Mouse (Mus musculus): ENCODE measurements around the gene Slc12a4. TPM values are rescaled to one million over a fixed set of nuclear protein-coding genes. Genes with fewer than 3 reads are reported as not detected.
"Not testable (repeated sequence)": the region's sequence is repeated elsewhere in the genome, so short reads cannot be mapped to it uniquely, and the experiment has no call there.

Slc12a4 gene
- polyA plus RNA-seq, 1 experiment from 2014 or later: 36.2 TPM

DNA sequence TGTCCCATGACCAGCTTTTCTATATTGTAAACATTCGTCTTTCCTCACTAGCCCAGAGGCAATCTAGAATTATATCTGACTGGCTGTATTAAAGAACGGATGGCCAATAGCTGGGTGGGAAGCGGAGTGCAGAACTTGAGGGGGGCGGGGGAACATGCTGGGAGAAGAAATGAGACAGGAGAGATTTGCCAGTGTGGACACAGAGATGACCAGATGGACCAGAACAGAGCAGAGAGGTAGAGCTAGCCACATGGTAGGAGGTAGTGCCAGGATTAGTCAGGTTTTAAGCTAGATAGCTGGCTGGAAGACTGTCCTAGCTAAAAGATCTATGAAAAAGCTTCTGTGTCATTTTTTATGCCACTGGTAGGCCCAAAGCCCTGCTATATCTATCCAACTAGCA is 36.0 kb upstream of the Slc12a4 start:
- no peak for ATAC-seq (ENCODE audit: low FRiP score, low TSS enrichment)
- Histone ChIP-seq H3K27ac (ENCODE audit: low read length) (no peak overlapping the region), H3K27me3 (ENCODE audit: insufficient read depth, low read length) (no peaks in the 10 kb centered on the region), H3K9me3 (ENCODE audit: low read length) (no peaks in the 10 kb centered on the region), H3K4me2 (replicated peaks; ENCODE audit: low read depth, low read length) (no peak overlapping the region), H3K36me3 (ENCODE audit: insufficient read depth, low read length) (no peaks in the 10 kb centered on the region), H3K4me3 (ENCODE audit: low read length) (no peak overlapping the region), H3K4me1 (ENCODE audit: insufficient read depth, low read length) (no peaks in the 10 kb centered on the region), H3K9ac (replicated peaks; ENCODE audit: low read length) (no peak overlapping the region)
- 80% methylated on average over 4 of the region's 4 CpGs for WGBS

DNA sequence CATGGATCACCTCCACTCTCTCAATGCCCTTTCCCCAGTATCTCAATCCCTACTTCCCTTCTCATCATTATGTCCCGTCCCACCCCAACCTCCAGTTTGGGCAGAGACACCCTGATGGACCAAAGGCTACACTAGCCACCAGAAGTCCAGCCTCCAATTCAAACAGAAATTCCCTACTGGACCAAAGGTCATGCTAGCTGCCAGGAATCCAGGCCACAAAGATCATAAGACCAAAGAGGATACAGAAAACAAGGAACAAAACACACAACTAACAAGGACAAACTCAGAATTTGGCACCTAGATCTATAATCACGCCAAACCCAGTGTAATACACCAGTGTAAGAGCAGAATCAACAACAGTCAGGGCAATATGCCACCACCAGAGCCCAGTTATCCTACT is 33.1 kb upstream of the Slc12a4 start:
- Histone ChIP-seq H3K4me2 (replicated peaks; ENCODE audit: low read depth, low read length) (no peak overlapping the region), H3K27me3 (ENCODE audit: insufficient read depth, low read length) (no peaks in the 10 kb centered on the region), H3K36me3 (ENCODE audit: insufficient read depth, low read length) (no peaks in the 10 kb centered on the region), H3K9ac (replicated peaks; ENCODE audit: low read length) (no peak overlapping the region), H3K9me3 (ENCODE audit: low read length) (no peaks in the 10 kb centered on the region), H3K4me1 (ENCODE audit: insufficient read depth, low read length) (no peaks in the 10 kb centered on the region), H3K27ac (ENCODE audit: low read length) (no peak overlapping the region), H3K4me3 (ENCODE audit: low read length) (no peak overlapping the region)
- no peak for ATAC-seq (ENCODE audit: low FRiP score, low TSS enrichment)
- WGBS: 88% methylated on average over 2 of the region's 2 CpGs

DNA sequence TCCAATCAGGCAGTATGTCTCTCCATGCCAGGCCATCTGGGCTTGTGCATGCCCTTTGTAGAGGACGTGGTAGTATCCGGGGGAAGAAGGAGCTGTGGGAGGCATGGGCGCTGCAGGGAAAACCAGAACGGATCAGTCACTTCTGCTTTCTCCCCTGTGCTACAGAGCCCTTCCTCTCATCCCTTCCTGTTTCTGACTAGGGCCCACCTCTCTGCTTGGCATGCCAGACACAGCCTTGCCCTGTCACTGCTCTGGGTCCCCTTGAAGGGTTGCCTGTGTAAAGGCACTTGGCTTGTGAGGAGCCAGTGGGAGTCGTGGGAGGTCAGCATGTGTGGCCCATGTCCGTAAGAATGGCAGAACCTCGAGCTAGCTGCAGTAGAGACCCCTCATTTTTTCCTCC is 30.5 kb upstream of the Slc12a4 start:
- H3K36me3 ChIP-seq (ENCODE audit: insufficient read depth, low read length): no peaks in the 10 kb centered on the region
- no peak for ATAC-seq (ENCODE audit: low FRiP score, low TSS enrichment)
- WGBS: 68% methylated on average over 7 of the region's 7 CpGs
- H3K4me3 ChIP-seq (ENCODE audit: low read length): no peak overlapping the region
- no peak overlapping the region for H3K4me2 ChIP-seq (replicated peaks; ENCODE audit: low read depth, low read length)
- H3K27ac ChIP-seq (ENCODE audit: low read length): no peak overlapping the region
- H3K27me3 ChIP-seq (ENCODE audit: insufficient read depth, low read length): no peaks in the 10 kb centered on the region
- no peaks in the 10 kb centered on the region for H3K9me3 ChIP-seq (ENCODE audit: low read length)
- no peaks in the 10 kb centered on the region for H3K4me1 ChIP-seq (ENCODE audit: insufficient read depth, low read length)
- H3K9ac ChIP-seq (replicated peaks; ENCODE audit: low read length): no peak overlapping the region

DNA sequence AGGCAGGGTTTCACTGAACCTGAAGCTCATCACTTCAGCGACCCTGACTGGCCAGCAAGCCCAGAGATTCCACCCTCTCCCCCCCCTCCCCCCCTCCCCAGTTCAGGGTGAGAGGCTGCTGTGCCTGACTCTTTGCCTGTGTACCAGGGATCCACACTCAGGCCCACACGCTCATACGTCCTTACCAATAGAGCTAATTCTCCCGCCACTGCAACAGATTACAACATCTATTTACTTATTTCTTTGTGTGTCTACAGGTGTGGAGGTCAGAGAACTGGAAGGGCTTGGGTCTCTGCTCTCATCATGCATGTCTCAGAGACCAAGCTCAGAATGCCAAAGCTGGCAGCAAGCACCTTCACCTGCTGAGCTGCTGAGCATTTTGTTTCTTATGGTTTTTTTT is 27.3 kb upstream of the Slc12a4 start:
- ATAC-seq (ENCODE audit: low FRiP score, low TSS enrichment): no peak
- Histone ChIP-seq H3K36me3 (ENCODE audit: insufficient read depth, low read length) (no peaks in the 10 kb centered on the region), H3K4me2 (replicated peaks; ENCODE audit: low read depth, low read length) (no peak overlapping the region), H3K27ac (ENCODE audit: low read length) (no peak overlapping the region), H3K9me3 (ENCODE audit: low read length) (no peaks in the 10 kb centered on the region), H3K27me3 (ENCODE audit: insufficient read depth, low read length) (no peaks in the 10 kb centered on the region), H3K9ac (replicated peaks; ENCODE audit: low read length) (no peak overlapping the region), H3K4me1 (ENCODE audit: insufficient read depth, low read length) (0 out of 2 replicates have a peak, but pooled peaks cover 2% of the 10 kb centered on the region), H3K4me3 (ENCODE audit: low read length) (no peak overlapping the region)
- WGBS: 69% methylated on average over 4 of the region's 4 CpGs

DNA sequence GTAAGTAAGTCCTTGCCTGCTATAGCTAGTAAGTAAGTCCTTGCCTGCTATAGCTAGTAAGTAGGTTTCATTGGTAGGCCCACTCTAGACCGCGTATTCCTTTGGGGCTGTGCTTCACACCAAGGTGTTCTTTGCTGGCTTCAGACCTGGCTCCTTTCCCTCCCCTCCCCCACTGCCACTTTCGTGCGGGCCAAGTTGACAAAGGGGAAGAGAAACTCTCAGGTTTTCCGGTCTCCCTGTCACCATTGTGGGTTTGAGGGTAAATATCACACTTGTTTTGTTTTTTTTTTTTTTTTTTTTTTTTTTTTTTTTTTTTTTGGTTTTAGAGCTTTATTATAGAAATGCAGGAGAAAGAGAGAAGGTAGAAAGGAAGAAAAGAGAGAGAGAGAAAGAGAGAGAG is 26.6 kb upstream of the Slc12a4 start:
- Histone ChIP-seq H3K36me3 (ENCODE audit: insufficient read depth, low read length) (no peaks in the 10 kb centered on the region), H3K4me2 (replicated peaks; ENCODE audit: low read depth, low read length) (no peak overlapping the region), H3K27ac (ENCODE audit: low read length) (no peak overlapping the region), H3K9ac (replicated peaks; ENCODE audit: low read length) (no peak overlapping the region), H3K4me1 (ENCODE audit: insufficient read depth, low read length) (0 out of 2 replicates have a peak, but pooled peaks cover 2% of the 10 kb centered on the region), H3K27me3 (ENCODE audit: insufficient read depth, low read length) (no peaks in the 10 kb centered on the region), H3K9me3 (ENCODE audit: low read length) (no peaks in the 10 kb centered on the region), H3K4me3 (ENCODE audit: low read length) (no peak overlapping the region)
- WGBS: 63% methylated on average over 5 of the region's 5 CpGs
- no peak for ATAC-seq (ENCODE audit: low FRiP score, low TSS enrichment)

DNA sequence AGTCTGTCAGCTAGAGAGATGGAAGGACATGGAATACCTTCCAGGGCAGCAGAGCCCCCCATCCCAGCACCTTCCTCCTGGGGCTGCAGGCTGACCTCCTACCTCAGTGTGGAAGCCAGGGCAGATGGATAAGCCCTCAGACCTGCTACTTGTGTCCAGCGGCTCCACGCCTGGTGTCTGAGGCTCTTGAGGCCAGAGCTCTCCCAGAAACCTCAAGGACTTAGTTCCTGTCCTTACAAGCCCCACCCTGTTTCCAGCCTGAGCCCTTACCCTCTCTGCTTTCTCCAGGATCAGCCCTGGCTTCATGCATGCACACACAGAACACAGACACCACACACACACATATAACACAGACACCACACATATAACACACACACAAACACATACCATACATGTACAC is 25.6 kb upstream of the Slc12a4 start:
- Histone ChIP-seq H3K27ac (ENCODE audit: low read length) (no peak overlapping the region), H3K4me2 (replicated peaks; ENCODE audit: low read depth, low read length) (no peak overlapping the region)
- ATAC-seq (ENCODE audit: low FRiP score, low TSS enrichment): no peak

DNA sequence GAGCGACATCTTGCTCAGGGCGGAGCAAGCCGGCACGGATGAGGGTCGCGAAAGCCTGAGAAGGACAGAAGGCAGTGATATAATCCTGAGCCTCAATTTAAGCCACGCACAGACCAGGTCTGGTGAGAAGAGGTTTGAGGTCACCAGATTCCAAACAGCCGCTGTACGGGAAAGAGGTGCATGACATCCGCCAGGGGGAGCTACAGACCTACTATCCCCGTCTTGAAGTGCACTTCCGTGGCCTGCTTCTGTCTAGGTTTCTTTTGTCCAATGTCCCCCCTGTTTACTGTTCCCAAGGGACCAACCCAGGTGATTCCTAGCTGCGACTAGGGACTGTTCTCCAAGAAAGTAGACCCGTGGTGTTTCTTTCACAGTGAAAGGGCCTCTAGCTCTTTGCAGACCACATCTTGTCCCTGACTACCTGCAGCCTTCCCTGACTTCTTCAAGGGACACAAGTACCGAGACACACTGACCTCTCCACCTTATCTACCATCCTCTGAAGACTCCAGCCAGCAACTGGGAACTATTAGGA is 25.0 kb upstream of the Slc12a4 start, which contains the start of gene Dus2:
Gene Dus2 (plus strand): TSS at position 482 of the 532 bp plus-strand sequence.
- 12% methylated on average over 15 of the region's 15 CpGs for WGBS
- H3K27me3 ChIP-seq (ENCODE audit: insufficient read depth, low read length): no peaks in the 10 kb centered on the region
- no peaks in the 10 kb centered on the region for H3K9me3 ChIP-seq (ENCODE audit: low read length)
- 0 out of 2 replicates have a peak, but pooled peaks cover 2% of the 10 kb centered on the region for H3K4me1 ChIP-seq (ENCODE audit: insufficient read depth, low read length)
- peak; percentile 78 for ATAC-seq (ENCODE audit: low FRiP score, low TSS enrichment)
- H3K9ac ChIP-seq (replicated peaks; ENCODE audit: low read length): no peak within 1 kb of the TSS
- no peaks in the 10 kb centered on the region for H3K36me3 ChIP-seq (ENCODE audit: insufficient read depth, low read length)
- H3K4me3 ChIP-seq (ENCODE audit: low read length): no peak within 1 kb of the TSS
- peak within 1 kb of the TSS; percentile 29 for H3K4me2 ChIP-seq (replicated peaks; ENCODE audit: low read depth, low read length)
- H3K27ac ChIP-seq (ENCODE audit: low read length): no peak within 1 kb of the TSS

More for the DNA sequence above, 25.6 kb upstream of the Slc12a4 start:
- Histone ChIP-seq H3K9ac (replicated peaks; ENCODE audit: low read length) (no peak overlapping the region), H3K9me3 (ENCODE audit: low read length) (no peaks in the 10 kb centered on the region), H3K4me1 (ENCODE audit: insufficient read depth, low read length) (0 out of 2 replicates have a peak, but pooled peaks cover 2% of the 10 kb centered on the region), H3K36me3 (ENCODE audit: insufficient read depth, low read length) (no peaks in the 10 kb centered on the region), H3K4me3 (ENCODE audit: low read length) (no peak overlapping the region), H3K27me3 (ENCODE audit: insufficient read depth, low read length) (no peaks in the 10 kb centered on the region)
- WGBS: 97% methylated on average over 2 of the region's 2 CpGs

DNA sequence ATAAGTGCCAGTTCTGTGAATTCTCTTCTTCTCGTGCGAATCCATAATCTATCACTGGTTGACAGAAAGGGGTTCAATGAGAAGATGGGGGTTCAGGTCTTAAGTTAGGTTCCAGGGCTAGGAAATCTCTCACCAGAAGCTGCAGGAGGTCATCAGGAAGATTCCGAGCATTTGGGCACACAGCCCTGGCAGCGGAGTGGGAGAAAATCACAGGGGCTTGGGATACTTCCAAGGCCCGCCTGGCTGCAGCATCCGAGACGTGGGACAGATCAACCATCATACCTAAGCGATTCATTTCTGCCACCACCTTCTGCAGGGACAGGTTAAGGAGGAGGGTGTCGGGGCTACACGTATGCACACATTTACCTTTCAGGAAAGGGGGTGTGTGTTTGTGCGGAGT is 22.6 kb upstream of the Slc12a4 start:
- no peak overlapping the region for H3K27ac ChIP-seq (ENCODE audit: low read length)
- no peak for ATAC-seq (ENCODE audit: low FRiP score, low TSS enrichment)
- H3K9ac ChIP-seq (replicated peaks; ENCODE audit: low read length): no peak overlapping the region
- no peaks in the 10 kb centered on the region for H3K9me3 ChIP-seq (ENCODE audit: low read length)
- H3K36me3 ChIP-seq (ENCODE audit: insufficient read depth, low read length): no peaks in the 10 kb centered on the region
- 0 out of 2 replicates have a peak, but pooled peaks cover 2% of the 10 kb centered on the region for H3K4me1 ChIP-seq (ENCODE audit: insufficient read depth, low read length)
- H3K27me3 ChIP-seq (ENCODE audit: insufficient read depth, low read length): no peaks in the 10 kb centered on the region
- no peak overlapping the region for H3K4me2 ChIP-seq (replicated peaks; ENCODE audit: low read depth, low read length)
- H3K4me3 ChIP-seq (ENCODE audit: low read length): no peak overlapping the region
- WGBS: 85% methylated on average over 11 of the region's 11 CpGs

DNA sequence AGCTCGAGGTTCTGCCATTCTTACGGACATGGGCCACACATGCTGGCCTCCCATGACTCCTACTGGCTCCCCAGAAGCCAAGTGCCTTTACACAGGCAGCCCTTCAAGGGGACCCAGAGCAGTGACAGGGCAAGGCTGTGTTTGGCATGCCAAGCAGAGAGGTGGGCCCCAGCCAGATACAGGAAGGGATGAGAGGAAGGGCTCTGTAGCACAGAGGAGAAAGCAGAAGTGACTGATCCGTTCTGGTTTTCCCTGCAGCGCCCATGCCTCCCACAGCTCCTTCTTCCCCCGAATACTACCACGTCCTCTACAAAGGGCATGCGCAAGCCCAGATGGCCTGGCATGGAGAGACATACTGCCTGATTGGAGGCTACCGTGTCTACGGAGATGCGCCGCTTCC is 17.5 kb upstream of the Slc12a4 start:
- H3K4me1 ChIP-seq (ENCODE audit: insufficient read depth, low read length); H3K27me3 ChIP-seq (ENCODE audit: insufficient read depth, low read length); H3K36me3 ChIP-seq (ENCODE audit: insufficient read depth, low read length); H3K27ac ChIP-seq (ENCODE audit: low read length); H3K9me3 ChIP-seq (ENCODE audit: low read length); ATAC-seq (ENCODE audit: low FRiP score, low TSS enrichment); H3K4me2 ChIP-seq (replicated peaks; ENCODE audit: low read depth, low read length); H3K9ac ChIP-seq (replicated peaks; ENCODE audit: low read length); H3K4me3 ChIP-seq (ENCODE audit: low read length): not testable (repeated sequence)
- 83% methylated on average over 11 of the region's 11 CpGs for WGBS

DNA sequence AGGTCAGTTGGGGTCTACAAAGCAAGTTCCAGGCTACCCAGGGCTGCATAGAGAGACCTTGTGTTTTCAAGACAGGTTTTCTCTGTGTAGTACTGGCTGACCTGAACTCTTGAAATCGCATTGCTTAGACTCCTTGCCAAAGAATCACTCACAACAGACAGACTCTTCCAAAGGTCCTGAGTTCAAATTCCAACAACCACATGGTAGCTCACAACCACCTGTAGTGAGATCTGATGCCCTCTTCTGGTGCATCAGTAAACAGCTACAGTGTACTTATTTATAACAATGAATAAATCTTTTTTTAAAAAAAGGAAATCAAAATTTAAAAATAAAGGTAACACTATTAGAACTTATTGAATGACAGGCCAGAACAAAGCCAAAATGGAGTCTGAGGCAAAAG is 15.2 kb upstream of the Slc12a4 start:
- ATAC-seq (ENCODE audit: low FRiP score, low TSS enrichment): no peak
- H3K27me3 ChIP-seq (ENCODE audit: insufficient read depth, low read length): no peaks in the 10 kb centered on the region
- H3K27ac ChIP-seq (ENCODE audit: low read length): no peak overlapping the region
- H3K4me3 ChIP-seq (ENCODE audit: low read length): no peak overlapping the region
- H3K36me3 ChIP-seq (ENCODE audit: insufficient read depth, low read length): no peaks in the 10 kb centered on the region
- no peak overlapping the region for H3K9ac ChIP-seq (replicated peaks; ENCODE audit: low read length)
- no peaks in the 10 kb centered on the region for H3K4me1 ChIP-seq (ENCODE audit: insufficient read depth, low read length)
- no peaks in the 10 kb centered on the region for H3K9me3 ChIP-seq (ENCODE audit: low read length)
- 93% methylated on average over 1 of the region's 1 CpGs for WGBS
- no peak overlapping the region for H3K4me2 ChIP-seq (replicated peaks; ENCODE audit: low read depth, low read length)
